Mouse (Mus musculus): ENCODE measurements around the gene Daw1. TPM values are rescaled to one million over a fixed set of nuclear protein-coding genes. Genes with fewer than 3 reads are reported as not detected.

Daw1 gene
- polyA plus RNA-seq, 2 experiments: not detected

DNA sequence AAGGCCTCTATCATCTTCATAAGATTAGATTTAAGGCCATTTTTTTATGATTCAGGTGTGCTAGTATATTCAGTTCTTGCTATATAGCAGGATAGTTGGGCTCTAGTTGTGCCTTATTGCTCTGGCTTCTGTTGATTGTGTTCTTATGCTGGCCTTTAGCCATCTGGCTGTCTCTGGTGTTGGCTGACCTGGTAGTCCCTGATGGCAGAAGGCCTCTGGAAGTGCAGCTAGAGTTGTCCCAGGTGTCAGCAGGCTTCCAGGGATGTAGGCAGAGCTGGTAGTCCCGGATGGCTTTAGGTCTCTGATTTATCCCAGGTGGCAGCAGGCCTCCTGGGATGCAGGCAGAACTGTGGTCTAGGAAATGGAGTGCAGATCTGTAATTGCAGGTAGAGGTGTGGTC, 16.4 kb downstream of the Daw1 start:
- DNase-seq (ENCODE audit: low read depth in 3 of 3, low spot score in 3 of 3): no peak
- H3K4me1 ChIP-seq (replicated peaks; ENCODE audit: control insufficient read depth in 2 of 2, insufficient read depth in 2 of 2, low read length in 1 of 2): no peaks in the 10 kb centered on the region
- ATAC-seq (ENCODE audit: insufficient read depth): no peak

GRCm38 (mm10) chr1:83179531-83179930, 20.0 kb downstream of the Daw1 start:
- WGBS (ENCODE audit: insufficient replicate concordance): 59% methylated on average over 7 of the region's 7 CpGs
- no peak for DNase-seq (ENCODE audit: low read depth in 3 of 3, low spot score in 3 of 3)
- Histone ChIP-seq H3K4me3 (ENCODE audit: insufficient read depth in 1 of 2, low read depth in 2 of 2, low read length in 2 of 2) (no peak overlapping the region), H3K4me2 (ENCODE audit: low read depth) (no peak overlapping the region), H3K27me3 (ENCODE audit: control insufficient read depth, insufficient read depth, low read length) (no peaks in the 10 kb centered on the region), H3K9ac (replicated peaks) (no peak overlapping the region), H3K36me3 (replicated peaks; ENCODE audit: control insufficient read depth, insufficient read depth, low read depth) (no peaks in the 10 kb centered on the region), H3K9me3 (ENCODE audit: control insufficient read depth, low read length) (no peaks in the 10 kb centered on the region), H3K4me1 (replicated peaks; ENCODE audit: control insufficient read depth in 2 of 2, insufficient read depth in 2 of 2, low read length in 1 of 2) (no peaks in the 10 kb centered on the region), H3K27ac (no peak overlapping the region)
- TF ChIP-seq CTCF (IDR thresholded peaks at IDR 0.05; ENCODE audit: low read depth) (no peak), EP300 (IDR thresholded peaks at IDR 0.05; ENCODE audit: low read depth) (no peak)
- no peak for ATAC-seq (ENCODE audit: insufficient read depth)

More for the DNA sequence above, 16.4 kb downstream of the Daw1 start:
- Histone ChIP-seq H3K27me3 (ENCODE audit: control insufficient read depth, insufficient read depth, low read length) (no peaks in the 10 kb centered on the region), H3K36me3 (replicated peaks; ENCODE audit: control insufficient read depth, insufficient read depth, low read depth) (no peaks in the 10 kb centered on the region), H3K4me2 (ENCODE audit: low read depth) (no peak overlapping the region), H3K9ac (replicated peaks) (no peak overlapping the region), H3K27ac (no peak overlapping the region), H3K4me3 (ENCODE audit: insufficient read depth in 1 of 2, low read depth in 2 of 2, low read length in 2 of 2) (no peak overlapping the region), H3K9me3 (ENCODE audit: control insufficient read depth, low read length) (no peaks in the 10 kb centered on the region)
- 38% methylated on average over 1 of the region's 1 CpGs for WGBS (ENCODE audit: insufficient replicate concordance)
- TF ChIP-seq CTCF (IDR thresholded peaks at IDR 0.05; ENCODE audit: low read depth) (no peak), EP300 (IDR thresholded peaks at IDR 0.05; ENCODE audit: low read depth) (no peak)

DNA sequence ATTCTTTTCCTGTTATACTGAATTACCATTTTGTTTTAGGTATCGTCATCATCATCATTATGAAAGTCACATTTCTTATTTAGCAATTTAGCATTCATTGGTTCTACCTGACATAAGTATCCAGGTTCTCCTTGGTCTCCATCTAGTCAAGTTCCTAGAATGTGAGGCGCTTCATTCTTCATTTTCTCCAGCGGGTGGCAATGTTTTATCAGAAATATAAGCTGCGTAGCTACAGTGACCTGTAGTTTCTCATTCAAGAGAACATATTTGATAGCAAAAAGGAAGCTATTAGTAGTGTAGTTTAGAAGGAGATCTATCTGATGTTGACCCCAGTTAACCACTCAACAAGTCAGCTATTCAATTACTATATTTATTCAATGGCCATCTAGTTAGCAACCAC, 21.9 kb downstream of the Daw1 start:
- Histone ChIP-seq H3K9me3 (ENCODE audit: control insufficient read depth, low read length) (no peaks in the 10 kb centered on the region), H3K9ac (replicated peaks) (no peak overlapping the region), H3K27me3 (ENCODE audit: control insufficient read depth, insufficient read depth, low read length) (no peaks in the 10 kb centered on the region), H3K36me3 (replicated peaks; ENCODE audit: control insufficient read depth, insufficient read depth, low read depth) (no peaks in the 10 kb centered on the region), H3K4me1 (replicated peaks; ENCODE audit: control insufficient read depth in 2 of 2, insufficient read depth in 2 of 2, low read length in 1 of 2) (no peaks in the 10 kb centered on the region), H3K4me2 (ENCODE audit: low read depth) (no peak overlapping the region), H3K27ac (no peak overlapping the region), H3K4me3 (ENCODE audit: insufficient read depth in 1 of 2, low read depth in 2 of 2, low read length in 2 of 2) (no peak overlapping the region)
- ATAC-seq (ENCODE audit: insufficient read depth): no peak
- WGBS (ENCODE audit: insufficient replicate concordance): 49% methylated on average over 4 of the region's 4 CpGs
- no peak for DNase-seq (ENCODE audit: low read depth in 3 of 3, low spot score in 3 of 3)
- TF ChIP-seq CTCF (IDR thresholded peaks at IDR 0.05; ENCODE audit: low read depth) (no peak), EP300 (IDR thresholded peaks at IDR 0.05; ENCODE audit: low read depth) (no peak)

GRCm38 (mm10) chr1:83187154-83187553, 27.6 kb downstream of the Daw1 start:
- no peak overlapping the region for H3K9ac ChIP-seq (replicated peaks)
- 36% methylated on average over 2 of the region's 2 CpGs for WGBS (ENCODE audit: insufficient replicate concordance)
- H3K27me3 ChIP-seq (ENCODE audit: control insufficient read depth, insufficient read depth, low read length): no peaks in the 10 kb centered on the region
- no peaks in the 10 kb centered on the region for H3K4me1 ChIP-seq (replicated peaks; ENCODE audit: control insufficient read depth in 2 of 2, insufficient read depth in 2 of 2, low read length in 1 of 2)
- no peaks in the 10 kb centered on the region for H3K36me3 ChIP-seq (replicated peaks; ENCODE audit: control insufficient read depth, insufficient read depth, low read depth)
- no peak overlapping the region for H3K4me2 ChIP-seq (ENCODE audit: low read depth)
- H3K27ac ChIP-seq: no peak overlapping the region
- DNase-seq (ENCODE audit: low read depth in 3 of 3, low spot score in 3 of 3): peak in 2 of 3 experiments; percentile 1 to 2
- ATAC-seq (ENCODE audit: insufficient read depth): no peak
- no peak overlapping the region for H3K4me3 ChIP-seq (ENCODE audit: insufficient read depth in 1 of 2, low read depth in 2 of 2, low read length in 2 of 2)
- H3K9me3 ChIP-seq (ENCODE audit: control insufficient read depth, low read length): no peaks in the 10 kb centered on the region
- peak; percentile 61 for TF ChIP-seq CTCF (IDR thresholded peaks at IDR 0.05; ENCODE audit: low read depth)
- TF ChIP-seq EP300 (IDR thresholded peaks at IDR 0.05; ENCODE audit: low read depth): no peak

GRCm38 (mm10) chr1:83209981-83210380, 50.4 kb downstream of the Daw1 start:
- Histone ChIP-seq H3K36me3 (replicated peaks; ENCODE audit: control insufficient read depth, insufficient read depth, low read depth) (no peaks in the 10 kb centered on the region), H3K4me3 (ENCODE audit: insufficient read depth in 1 of 2, low read depth in 2 of 2, low read length in 2 of 2) (no peak overlapping the region), H3K4me2 (ENCODE audit: low read depth) (no peak overlapping the region), H3K4me1 (replicated peaks; ENCODE audit: control insufficient read depth in 2 of 2, insufficient read depth in 2 of 2, low read length in 1 of 2) (no peaks in the 10 kb centered on the region), H3K9ac (replicated peaks) (no peak overlapping the region), H3K27me3 (ENCODE audit: control insufficient read depth, insufficient read depth, low read length) (no peaks in the 10 kb centered on the region), H3K9me3 (ENCODE audit: control insufficient read depth, low read length) (no peaks in the 10 kb centered on the region), H3K27ac (no peak overlapping the region)
- WGBS (ENCODE audit: insufficient replicate concordance): 60% methylated on average over 1 of the region's 1 CpGs
- ATAC-seq (ENCODE audit: insufficient read depth) (no peak), DNase-seq (ENCODE audit: low read depth in 3 of 3, low spot score in 3 of 3) (no peak)
- no peak for TF ChIP-seq CTCF (IDR thresholded peaks at IDR 0.05; ENCODE audit: low read depth)
- TF ChIP-seq EP300 (IDR thresholded peaks at IDR 0.05; ENCODE audit: low read depth): no peak
